Mouse (Mus musculus) spleen, adult 2 months (tissue): ENCODE data around the gene Prrc2c.

Experiments used
- CTCF ChIP-seq: fragments of 200-500 bp; IDR thresholded peaks from 2 replicates; pipeline ENCODE4 v1.5.1; 2011; ENCODE audit warnings: mild to moderate bottlenecking, inconsistent platforms; ENCODE audit not compliant: insufficient read depth, insufficient read length, insufficient replicate concordance; ENCODE audit errors: extremely low read depth
- POLR2A ChIP-seq: fragments of 200-500 bp; IDR thresholded peaks from 2 replicates; pipeline ENCODE4 v1.6.1; 2011; ENCODE audit warnings: low read depth, low read length, inconsistent platforms

GRCm38 (mm10) chr1:162752009-162752408, 11.7 kb upstream of the Prrc2c start:
- no peak for TF ChIP-seq POLR2A
- TF ChIP-seq CTCF: no peak
